8 mouse cellular contexts compared by ENCODE assay signal in genomic region chr12:104845707-104846106, GRCm38 (mm10). TPM values are rescaled to one million over a fixed set of nuclear protein-coding genes. Genes with fewer than 3 reads are reported as not detected.
A peak's percentile ranks its signal among the peaks of the same experiment; 100 is the strongest.
DNase-seq lines count a peak whose midpoint lies in the region; ATAC-seq and TF ChIP-seq lines count a peak whose summit lies in the region.

No protein-coding gene starts in this region.

- H3K4me2 ChIP-seq in forebrain, postnatal 0 days (ENCODE audit: low read depth) = peak overlapping the region; percentile 17
- peak overlapping the region; percentile 65 for H3K4me2 ChIP-seq in intestine, postnatal 0 days (replicated peaks; ENCODE audit: low read depth)
- H3K4me2 ChIP-seq in liver, embryonic 16.5 days (ENCODE audit: low read depth, low read length) = peak overlapping the region; percentile 38
- H3K4me2 ChIP-seq in stomach, embryonic 16.5 days (ENCODE audit: low read depth, low read length) = peak overlapping the region; percentile 62

- H3K27ac ChIP-seq in forebrain, postnatal 0 days (ENCODE audit: low read depth, low read length) = no peak overlapping the region
- peak overlapping the region; percentile 77 for H3K27ac ChIP-seq in intestine, postnatal 0 days (ENCODE audit: low read depth, low read length)
- no peak overlapping the region for H3K27ac ChIP-seq in liver, embryonic 16.5 days (ENCODE audit: low read length)
- peak overlapping the region; percentile 65 for H3K27ac ChIP-seq in stomach, embryonic 16.5 days (ENCODE audit: low read length)

- no peak overlapping the region; the same call in 1 of the 2 replicates for H3K4me3 ChIP-seq in forebrain, postnatal 0 days (ENCODE audit: low read depth, low read length)
- H3K4me3 ChIP-seq in intestine, postnatal 0 days (ENCODE audit: low read depth, low read length) = peak overlapping the region; percentile 14
- H3K4me3 ChIP-seq in liver, embryonic 16.5 days (ENCODE audit: low read depth, low read length) = 0 out of 2 replicates have a peak overlapping the region, but pooled peaks have one; percentile 1
- peak overlapping the region; percentile 40 for H3K4me3 ChIP-seq in stomach, embryonic 16.5 days (replicated peaks; ENCODE audit: low read length)

- no peaks in the 10 kb centered on the region for H3K36me3 ChIP-seq in forebrain, postnatal 0 days (ENCODE audit: insufficient read depth)
- no peaks in the 10 kb centered on the region; the same call in 1 of the 2 replicates for H3K36me3 ChIP-seq in intestine, postnatal 0 days (ENCODE audit: control insufficient read depth, insufficient read depth)
- H3K36me3 ChIP-seq in liver, embryonic 16.5 days (ENCODE audit: control insufficient read depth, insufficient read depth) = no peaks in the 10 kb centered on the region
- H3K36me3 ChIP-seq in stomach, embryonic 16.5 days (ENCODE audit: control insufficient read depth, insufficient read depth, low read length) = no peaks in the 10 kb centered on the region

- no peaks in the 10 kb centered on the region for H3K4me1 ChIP-seq in forebrain, postnatal 0 days (ENCODE audit: insufficient read depth)
- peaks cover 12% of the 10 kb centered on the region; the same call in 1 of the 2 replicates for H3K4me1 ChIP-seq in intestine, postnatal 0 days (replicated peaks; ENCODE audit: control insufficient read depth, insufficient read depth, low read length)
- H3K4me1 ChIP-seq in liver, embryonic 16.5 days (ENCODE audit: control insufficient read depth, low read depth, low read length) = no peaks in the 10 kb centered on the region; the same call in 1 of the 2 replicates
- peaks cover 13% of the 10 kb centered on the region; the same call in 1 of the 2 replicates for H3K4me1 ChIP-seq in stomach, embryonic 16.5 days (ENCODE audit: control insufficient read depth, insufficient read depth, low read length)

- no peaks in the 10 kb centered on the region for H3K9me3 ChIP-seq in forebrain, postnatal 0 days (ENCODE audit: low read length)
- H3K9me3 ChIP-seq in intestine, postnatal 0 days (ENCODE audit: control insufficient read depth) = no peaks in the 10 kb centered on the region
- no peaks in the 10 kb centered on the region for H3K9me3 ChIP-seq in liver, embryonic 16.5 days (replicated peaks; ENCODE audit: control insufficient read depth, low read length)
- H3K9me3 ChIP-seq in stomach, embryonic 16.5 days (replicated peaks; ENCODE audit: control insufficient read depth, low read length) = no peaks in the 10 kb centered on the region

- peak; percentile 39 for DNase-seq in adrenal gland, postnatal 10 days
- DNase-seq in adrenal gland, adult 18-20 months (ENCODE audit: low spot score in 2 of 2) = no peak
- no peak for DNase-seq in forebrain, postnatal 0 days
- no peak for DNase-seq in frontal cortex, adult 2 months (ENCODE audit: extremely low spot score in 1 of 2, low spot score in 1 of 2)
- DNase-seq in cerebellum, adult 9-10 months = no peak

- no peak for TF ChIP-seq CTCF in forebrain, postnatal 0 days (IDR thresholded peaks at IDR 0.05; ENCODE audit: low read depth)
- TF ChIP-seq CTCF in intestine, postnatal 0 days (IDR thresholded peaks at IDR 0.05; ENCODE audit: low read depth) = no peak

- H3K27me3 ChIP-seq in forebrain, postnatal 0 days (ENCODE audit: insufficient read depth, low read length) = no peaks in the 10 kb centered on the region
- H3K27me3 ChIP-seq in intestine, postnatal 0 days (replicated peaks; ENCODE audit: control insufficient read depth, insufficient read depth, low read length) = no peaks in the 10 kb centered on the region
- H3K27me3 ChIP-seq in liver, embryonic 16.5 days (ENCODE audit: control insufficient read depth, insufficient read depth, low read depth, low read length) = no peaks in the 10 kb centered on the region
- H3K27me3 ChIP-seq in stomach, embryonic 16.5 days (ENCODE audit: control insufficient read depth, insufficient read depth, low read length) = no peaks in the 10 kb centered on the region

- ATAC-seq in forebrain, postnatal 0 days = no peak
- peak; percentile 78 for ATAC-seq in intestine, postnatal 0 days
- ATAC-seq in liver, embryonic 16.5 days (ENCODE audit: low read depth) = peak; percentile 31; the same call in 1 of the 2 replicates
- ATAC-seq in stomach, embryonic 16.5 days (ENCODE audit: insufficient read depth, low FRiP score) = peak; percentile 82; the same call in 1 of the 2 replicates

- H3K9ac ChIP-seq in forebrain, postnatal 0 days = no peak overlapping the region
- peak overlapping the region; percentile 27; the same call in 1 of the 2 replicates for H3K9ac ChIP-seq in intestine, postnatal 0 days (ENCODE audit: low read depth, low read length)
- H3K9ac ChIP-seq in liver, embryonic 16.5 days (ENCODE audit: low read depth, low read length) = no peak overlapping the region
- H3K9ac ChIP-seq in stomach, embryonic 16.5 days (ENCODE audit: low read length) = peak overlapping the region; percentile 64

- WGBS in forebrain, postnatal 0 days = 6% methylated on average over 11 of the region's 11 CpGs
- 3% methylated on average over 11 of the region's 11 CpGs for WGBS in intestine, postnatal 0 days
- 2% methylated on average over 11 of the region's 11 CpGs for WGBS in liver, embryonic 16.5 days (ENCODE audit: insufficient replicate concordance)
- WGBS in stomach, embryonic 16.5 days = 1% methylated on average over 11 of the region's 11 CpGs

RNA-seq across cellular contexts. Expression of gene Clmn, which starts 19.2 kb away (rescaled TPM):
- 10 to 100 TPM; 14.4 to 18.3 TPM for total RNA-seq in adrenal gland, postnatal 10 days (2021)
- total RNA-seq in adrenal gland, adult 18-20 months (2021) = 10 to 100 TPM; 12.8 to 15.9 TPM
- 1.8 and 2.0 TPM in 2 replicates for total RNA-seq in forebrain, postnatal 0 days (2014; rRNA removed)
- 1.2 and 1.8 TPM in 2 replicates for polyA plus RNA-seq in forebrain, postnatal 0 days (2015; fragmentation: Nextera tagmentation; extraction: Ambion mirVana)
- 8.8 and 9.3 TPM in 2 replicates for polyA plus RNA-seq in intestine, postnatal 0 days (2015; fragmentation: Nextera tagmentation; extraction: Ambion mirVana)
- polyA plus RNA-seq in liver, embryonic 16.5 days (2015; fragmentation: Nextera tagmentation; extraction: Ambion mirVana) = 0.55 and 0.63 TPM in 2 replicates
- 2.3 and 2.5 TPM in 2 replicates for polyA plus RNA-seq in stomach, embryonic 16.5 days (2015; fragmentation: Nextera tagmentation; extraction: Ambion mirVana)
- polyA plus RNA-seq in frontal cortex, adult 2 months (2012; rRNA removed) = 12.9 and 14.4 TPM in 2 replicates

Comparison
In these comparisons a context has a peak if more than half of its experiments do, and no peak if none do; other contexts are left out.
1. H3K27ac ChIP-seq: peak in intestine, postnatal 0 days (single experiment) and stomach, embryonic 16.5 days (single experiment); none in forebrain, postnatal 0 days (single experiment) and liver, embryonic 16.5 days (single experiment).
2. H3K9ac ChIP-seq: peak in intestine, postnatal 0 days (single experiment) and stomach, embryonic 16.5 days (single experiment); none in forebrain, postnatal 0 days (single experiment) and liver, embryonic 16.5 days (single experiment).
3. Peak in every context shown above with its lines, with median percentiles within 50 percentile points of each other: H3K4me2 ChIP-seq.